Mouse (Mus musculus): ENCODE measurements around the gene Ldlrad3. TPM values are rescaled to one million over a fixed set of nuclear protein-coding genes. Genes with fewer than 3 reads are reported as not detected.

Ldlrad3 gene
- polyA plus RNA-seq, 1 experiment from 2014 or later, result 14.6 TPM

GRCm38 (mm10) chr2:102127221-102127620 is 59.0 kb downstream of the Ldlrad3 start:
- no peak overlapping the region for H3K4me2 ChIP-seq (replicated peaks; ENCODE audit: low read depth, low read length)
- no peak overlapping the region for H3K4me3 ChIP-seq (ENCODE audit: low read depth, low read length)
- H3K27ac ChIP-seq (ENCODE audit: low read length), result no peak overlapping the region
- ATAC-seq (no peak), DNase-seq (ENCODE audit: low spot score) (no peak)
- H3K36me3 ChIP-seq (ENCODE audit: insufficient read depth, low read length), result no peaks in the 10 kb centered on the region
- TF ChIP-seq CTCF (IDR thresholded peaks at IDR 0.05), result no peak
- no peak for TF ChIP-seq EP300 (IDR thresholded peaks at IDR 0.05)
- no peak overlapping the region for H3K9ac ChIP-seq (replicated peaks; ENCODE audit: low read depth)
- WGBS, result 72% methylated on average over 9 of the region's 9 CpGs
- H3K27me3 ChIP-seq (replicated peaks; ENCODE audit: insufficient read depth, low read length), result no peaks in the 10 kb centered on the region
- H3K9me3 ChIP-seq (ENCODE audit: low read length), result no peaks in the 10 kb centered on the region
- H3K4me1 ChIP-seq (ENCODE audit: insufficient read depth, low read depth, low read length), result peaks cover 26% of the 10 kb centered on the region; the same call in 1 of the 2 replicates

GRCm38 (mm10) chr2:102126076-102126475 is 60.1 kb downstream of the Ldlrad3 start:
- Histone ChIP-seq H3K4me1 (ENCODE audit: insufficient read depth, low read depth, low read length) (peaks cover 22% of the 10 kb centered on the region; the same call in 1 of the 2 replicates), H3K27ac (ENCODE audit: low read length) (no peak overlapping the region), H3K4me3 (ENCODE audit: low read depth, low read length) (no peak overlapping the region), H3K36me3 (ENCODE audit: insufficient read depth, low read length) (no peaks in the 10 kb centered on the region), H3K27me3 (replicated peaks; ENCODE audit: insufficient read depth, low read length) (no peaks in the 10 kb centered on the region), H3K9ac (replicated peaks; ENCODE audit: low read depth) (no peak overlapping the region), H3K4me2 (replicated peaks; ENCODE audit: low read depth, low read length) (no peak overlapping the region), H3K9me3 (ENCODE audit: low read length) (no peaks in the 10 kb centered on the region)
- WGBS, result 88% methylated on average over 7 of the region's 7 CpGs
- ATAC-seq (no peak), DNase-seq (ENCODE audit: low spot score) (no peak)
- TF ChIP-seq EP300 (IDR thresholded peaks at IDR 0.05), result no peak
- no peak for TF ChIP-seq CTCF (IDR thresholded peaks at IDR 0.05)

- H3K27ac ChIP-seq (ENCODE audit: low read length), result no peak overlapping the region
- WGBS, result 43% methylated on average over 4 of the region's 4 CpGs
- no peak overlapping the region for H3K4me2 ChIP-seq (replicated peaks; ENCODE audit: low read depth, low read length)
- DNase-seq (ENCODE audit: low spot score) (peak; percentile 26), ATAC-seq (peak; percentile 21; the same call in 1 of the 2 replicates)
- no peaks in the 10 kb centered on the region for H3K9me3 ChIP-seq (ENCODE audit: low read length)
- H3K9ac ChIP-seq (replicated peaks; ENCODE audit: low read depth), result no peak overlapping the region
- peaks cover 14% of the 10 kb centered on the region; the same call in 1 of the 2 replicates for H3K4me1 ChIP-seq (ENCODE audit: insufficient read depth, low read depth, low read length)
- H3K27me3 ChIP-seq (replicated peaks; ENCODE audit: insufficient read depth, low read length), result no peaks in the 10 kb centered on the region
- H3K36me3 ChIP-seq (ENCODE audit: insufficient read depth, low read length), result no peaks in the 10 kb centered on the region
- no peak for TF ChIP-seq CTCF (IDR thresholded peaks at IDR 0.05)
- TF ChIP-seq EP300 (IDR thresholded peaks at IDR 0.05), result no peak
- H3K4me3 ChIP-seq (ENCODE audit: low read depth, low read length), result no peak overlapping the region
Observed at GRCm38 (mm10) chr2:102125042-102125441, 61.1 kb downstream of the Ldlrad3 start.

DNA sequence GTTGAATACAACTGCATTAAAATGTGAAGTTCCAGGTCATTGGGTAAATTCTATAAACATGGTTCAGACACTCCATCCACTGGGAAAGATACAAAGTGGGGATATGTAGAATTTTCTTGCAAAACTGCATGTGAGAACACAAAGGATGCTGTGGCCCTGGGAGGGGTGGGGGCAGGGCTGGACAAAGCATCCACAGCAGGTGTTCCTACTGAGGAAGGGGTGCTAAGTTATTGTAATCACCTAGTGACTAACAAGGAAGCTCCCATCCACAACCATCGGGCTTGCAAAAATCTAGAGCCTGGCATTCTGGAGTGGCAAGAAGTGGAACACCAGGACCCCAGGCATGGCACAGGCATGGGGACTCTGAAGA is 64.1 kb downstream of the Ldlrad3 start:
- ATAC-seq (no peak), DNase-seq (ENCODE audit: low spot score) (no peak)
- H3K9ac ChIP-seq (replicated peaks; ENCODE audit: low read depth), result no peak overlapping the region
- TF ChIP-seq CTCF (IDR thresholded peaks at IDR 0.05) (no peak), EP300 (IDR thresholded peaks at IDR 0.05) (no peak)
- peaks cover 7% of the 10 kb centered on the region; the same call in 1 of the 2 replicates for H3K4me1 ChIP-seq (ENCODE audit: insufficient read depth, low read depth, low read length)
- H3K27ac ChIP-seq (ENCODE audit: low read length), result no peak overlapping the region
- no peak overlapping the region for H3K4me3 ChIP-seq (ENCODE audit: low read depth, low read length)
- H3K4me2 ChIP-seq (replicated peaks; ENCODE audit: low read depth, low read length), result no peak overlapping the region
- no peaks in the 10 kb centered on the region for H3K9me3 ChIP-seq (ENCODE audit: low read length)
- 85% methylated on average over 1 of the region's 1 CpGs for WGBS
- no peaks in the 10 kb centered on the region for H3K27me3 ChIP-seq (replicated peaks; ENCODE audit: insufficient read depth, low read length)
- no peaks in the 10 kb centered on the region for H3K36me3 ChIP-seq (ENCODE audit: insufficient read depth, low read length)

- Histone ChIP-seq H3K4me2 (replicated peaks; ENCODE audit: low read depth, low read length) (no peak overlapping the region), H3K27ac (ENCODE audit: low read length) (no peak overlapping the region), H3K4me1 (ENCODE audit: insufficient read depth, low read depth, low read length) (peaks cover 12% of the 10 kb centered on the region), H3K27me3 (replicated peaks; ENCODE audit: insufficient read depth, low read length) (no peaks in the 10 kb centered on the region), H3K9ac (replicated peaks; ENCODE audit: low read depth) (no peak overlapping the region), H3K36me3 (ENCODE audit: insufficient read depth, low read length) (no peaks in the 10 kb centered on the region), H3K4me3 (ENCODE audit: low read depth, low read length) (no peak overlapping the region), H3K9me3 (ENCODE audit: low read length) (no peaks in the 10 kb centered on the region)
- ATAC-seq (no peak), DNase-seq (ENCODE audit: low spot score) (no peak)
- TF ChIP-seq EP300 (IDR thresholded peaks at IDR 0.05) (no peak), CTCF (IDR thresholded peaks at IDR 0.05) (no peak)
- WGBS, result 85% methylated on average over 4 of the region's 4 CpGs
Observed at GRCm38 (mm10) chr2:102121440-102122145, 64.6 kb downstream of the Ldlrad3 start.

DNA sequence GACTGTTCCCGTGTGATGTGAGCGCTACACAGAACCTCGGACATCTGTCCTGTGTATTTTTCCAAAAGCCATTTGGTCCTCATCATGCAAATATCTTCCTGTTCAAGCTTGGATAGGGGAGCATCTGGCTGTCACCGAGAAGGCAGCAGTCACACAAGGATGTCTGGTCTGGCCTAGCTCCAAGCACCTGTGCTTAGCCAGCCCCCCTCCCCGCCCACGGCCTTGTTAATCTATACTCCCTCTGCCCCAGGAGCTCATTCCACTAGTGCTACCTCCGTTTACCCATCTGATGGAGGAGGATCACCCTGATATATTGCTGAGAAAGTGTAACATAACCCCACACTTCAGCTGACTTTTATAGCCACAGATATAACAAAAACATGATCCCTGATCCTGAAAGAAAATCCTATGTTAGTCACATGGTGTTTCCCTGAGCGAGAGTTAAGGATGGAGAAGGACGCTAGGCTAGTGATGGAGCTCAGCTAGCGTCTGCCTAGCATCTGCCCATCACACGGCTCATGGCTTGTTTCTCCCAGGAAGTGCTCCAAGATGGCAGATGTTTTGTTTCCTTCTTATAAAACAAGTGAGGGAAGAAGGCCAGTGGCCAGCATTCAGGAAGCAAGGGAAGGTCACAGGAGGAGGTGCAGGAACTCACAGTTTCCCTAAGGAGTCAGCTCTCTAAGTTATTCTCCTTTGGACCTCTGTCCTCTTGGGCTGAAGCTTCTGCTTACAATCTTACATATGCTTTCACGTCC is 66.3 kb downstream of the Ldlrad3 start:
- WGBS, result 56% methylated on average over 12 of the region's 12 CpGs
- Histone ChIP-seq H3K4me2 (replicated peaks; ENCODE audit: low read depth, low read length) (no peak overlapping the region), H3K27ac (ENCODE audit: low read length) (no peak overlapping the region)

More for the DNA sequence above, 66.3 kb downstream of the Ldlrad3 start:
- no peak for ATAC-seq
- no peaks in the 10 kb centered on the region for H3K9me3 ChIP-seq (ENCODE audit: low read length)
- no peak overlapping the region for H3K9ac ChIP-seq (replicated peaks; ENCODE audit: low read depth)
- H3K4me3 ChIP-seq (ENCODE audit: low read depth, low read length), result no peak overlapping the region
- DNase-seq (ENCODE audit: low spot score), result no peak
- H3K36me3 ChIP-seq (ENCODE audit: insufficient read depth, low read length), result no peaks in the 10 kb centered on the region
- TF ChIP-seq EP300 (IDR thresholded peaks at IDR 0.05) (no peak), CTCF (IDR thresholded peaks at IDR 0.05) (no peak)
- peaks cover 17% of the 10 kb centered on the region for H3K4me1 ChIP-seq (ENCODE audit: insufficient read depth, low read depth, low read length)
- H3K27me3 ChIP-seq (replicated peaks; ENCODE audit: insufficient read depth, low read length), result no peaks in the 10 kb centered on the region
